Mouse (Mus musculus): ENCODE results near the gene Svep1. TPM values are rescaled to one million over a fixed set of nuclear protein-coding genes. Genes with fewer than 3 reads are reported as not detected.

The Svep1 gene
- polyA plus RNA-seq, 1 experiment from 2014 or later: 4.4 TPM

DNA sequence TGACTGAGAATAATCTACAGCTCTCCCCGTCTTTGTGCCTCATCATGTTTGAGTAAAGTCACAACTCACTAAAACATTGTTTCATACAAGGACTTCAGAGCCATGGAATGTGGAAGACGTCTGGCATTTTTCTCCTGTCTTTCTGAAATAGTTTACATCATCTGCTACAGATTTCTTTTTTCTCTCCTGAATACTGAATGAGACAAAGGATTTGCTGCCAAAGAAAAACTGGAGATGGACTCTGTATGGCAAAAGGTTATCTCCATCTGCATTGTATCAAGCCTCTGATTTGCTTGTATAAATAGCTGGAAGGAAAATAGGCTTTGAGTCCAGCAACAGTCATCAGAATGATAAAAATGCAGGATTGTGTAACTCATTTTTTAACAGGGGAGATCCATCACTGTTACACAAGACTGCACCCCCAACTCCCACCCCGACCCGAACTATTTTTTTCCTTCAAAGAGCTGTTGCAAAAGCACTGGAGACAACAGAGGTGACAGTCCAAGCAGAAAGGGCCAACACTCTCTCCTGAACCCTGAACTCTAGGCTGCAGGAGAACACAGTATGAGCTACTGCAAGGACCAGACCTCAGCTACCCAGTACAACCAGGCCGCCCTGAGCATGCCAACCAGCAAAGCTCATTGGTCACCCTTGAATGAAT, 21.8 kb downstream of the Svep1 start:
- no peaks in the 10 kb centered on the region for H3K36me3 ChIP-seq (ENCODE audit: control insufficient read depth, insufficient read depth, low read length)
- DNase-seq (ENCODE audit: low spot score) (no peak), ATAC-seq (ENCODE audit: low FRiP score) (no peak)
- H3K4me3 ChIP-seq (ENCODE audit: low read depth, low read length): no peak overlapping the region
- no peak overlapping the region for H3K9ac ChIP-seq (ENCODE audit: low read depth, low read length)
- no peaks in the 10 kb centered on the region for H3K27me3 ChIP-seq (ENCODE audit: control insufficient read depth, insufficient read depth, low read length)
- H3K27ac ChIP-seq (ENCODE audit: low read depth, low read length): no peak overlapping the region
- no peaks in the 10 kb centered on the region for H3K4me1 ChIP-seq (replicated peaks; ENCODE audit: control insufficient read depth, insufficient read depth, low read length)
- no peak overlapping the region for H3K4me2 ChIP-seq (replicated peaks; ENCODE audit: low read depth, low read length)
- no peaks in the 10 kb centered on the region for H3K9me3 ChIP-seq (ENCODE audit: control insufficient read depth, low read length)
- WGBS: 80% methylated on average over 5 of the region's 5 CpGs

DNA sequence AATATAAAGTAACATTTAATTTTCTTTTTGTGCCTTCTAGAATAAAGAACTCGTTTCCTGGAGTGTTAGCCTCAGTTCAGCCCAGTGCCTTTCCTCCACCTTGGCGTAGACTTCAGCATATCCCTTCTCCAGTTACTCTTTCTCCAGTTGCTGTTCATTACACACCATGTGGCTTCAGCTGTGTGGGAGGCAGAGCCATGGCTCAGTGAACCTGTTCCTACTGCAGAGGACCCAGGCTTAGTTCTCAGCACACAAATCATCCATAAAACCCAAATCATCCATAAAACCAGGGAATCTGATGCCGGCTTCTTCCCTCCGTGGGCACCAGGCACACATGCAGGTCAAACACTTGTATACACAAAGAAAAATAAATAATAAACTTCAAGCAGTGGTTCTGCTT, 22.8 kb downstream of the Svep1 start:
- Histone ChIP-seq H3K36me3 (ENCODE audit: control insufficient read depth, insufficient read depth, low read length) (no peaks in the 10 kb centered on the region), H3K9me3 (ENCODE audit: control insufficient read depth, low read length) (no peaks in the 10 kb centered on the region)
- WGBS: 91% methylated on average over 4 of the region's 4 CpGs

DNA sequence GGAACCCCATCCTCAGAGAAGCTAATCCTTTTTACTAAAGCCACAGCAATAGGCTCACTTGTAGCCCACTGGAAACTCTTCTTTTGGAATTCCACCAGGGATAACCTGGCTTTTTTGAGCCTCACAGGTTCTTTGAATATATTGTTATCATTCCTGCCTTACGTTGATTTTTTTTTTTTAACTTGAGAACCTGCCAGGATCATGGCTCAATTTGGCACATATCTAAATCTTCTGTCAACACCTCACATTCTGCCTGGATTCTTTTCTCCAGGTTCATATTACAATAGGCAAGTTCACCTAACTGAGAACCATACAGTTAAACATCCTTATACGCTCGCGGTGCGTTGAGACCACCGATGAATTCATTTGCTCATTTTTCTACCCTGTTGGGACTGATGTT, 28.2 kb downstream of the Svep1 start:
- H3K9me3 ChIP-seq (ENCODE audit: control insufficient read depth, low read length): no peaks in the 10 kb centered on the region
- DNase-seq (ENCODE audit: low spot score): no peak
- H3K4me1 ChIP-seq (replicated peaks; ENCODE audit: control insufficient read depth, insufficient read depth, low read length): no peaks in the 10 kb centered on the region
- no peak overlapping the region for H3K9ac ChIP-seq (ENCODE audit: low read depth, low read length)
- H3K4me2 ChIP-seq (replicated peaks; ENCODE audit: low read depth, low read length): no peak overlapping the region
- H3K4me3 ChIP-seq (ENCODE audit: low read depth, low read length): no peak overlapping the region
- no peaks in the 10 kb centered on the region for H3K27me3 ChIP-seq (ENCODE audit: control insufficient read depth, insufficient read depth, low read length)
- ATAC-seq (ENCODE audit: low FRiP score): no peak
- no peak overlapping the region for H3K27ac ChIP-seq (ENCODE audit: low read depth, low read length)
- H3K36me3 ChIP-seq (ENCODE audit: control insufficient read depth, insufficient read depth, low read length): no peaks in the 10 kb centered on the region
- 93% methylated on average over 6 of the region's 6 CpGs for WGBS

More for the DNA sequence above, 22.8 kb downstream of the Svep1 start:
- Histone ChIP-seq H3K9ac (ENCODE audit: low read depth, low read length) (no peak overlapping the region), H3K27ac (ENCODE audit: low read depth, low read length) (no peak overlapping the region), H3K4me1 (replicated peaks; ENCODE audit: control insufficient read depth, insufficient read depth, low read length) (no peaks in the 10 kb centered on the region), H3K27me3 (ENCODE audit: control insufficient read depth, insufficient read depth, low read length) (no peaks in the 10 kb centered on the region), H3K4me3 (ENCODE audit: low read depth, low read length) (no peak overlapping the region), H3K4me2 (replicated peaks; ENCODE audit: low read depth, low read length) (no peak overlapping the region)
- ATAC-seq (ENCODE audit: low FRiP score) (no peak), DNase-seq (ENCODE audit: low spot score) (no peak)

DNA sequence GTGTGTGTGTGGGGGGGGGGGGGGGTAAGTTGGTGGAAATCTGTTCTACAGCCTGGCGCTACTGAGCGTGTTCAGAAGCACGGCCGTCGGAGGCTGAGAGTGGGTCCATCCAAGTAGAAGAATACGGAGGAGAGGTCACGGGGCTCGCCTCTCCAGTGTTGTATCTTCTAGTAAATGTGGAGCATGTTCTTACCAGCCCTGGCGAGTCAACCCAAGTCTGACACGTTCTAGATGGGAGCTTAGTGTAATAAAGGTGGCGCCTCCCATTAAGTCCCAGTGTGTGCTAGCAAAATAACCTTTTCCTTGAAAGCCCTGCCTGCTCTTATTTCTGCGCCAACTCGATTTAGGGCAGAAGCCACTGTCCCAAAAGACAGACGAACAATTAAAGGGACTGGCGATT, 29.4 kb downstream of the Svep1 start:
- 92% methylated on average over 15 of the region's 15 CpGs for WGBS
- no peaks in the 10 kb centered on the region for H3K9me3 ChIP-seq (ENCODE audit: control insufficient read depth, low read length)

DNA sequence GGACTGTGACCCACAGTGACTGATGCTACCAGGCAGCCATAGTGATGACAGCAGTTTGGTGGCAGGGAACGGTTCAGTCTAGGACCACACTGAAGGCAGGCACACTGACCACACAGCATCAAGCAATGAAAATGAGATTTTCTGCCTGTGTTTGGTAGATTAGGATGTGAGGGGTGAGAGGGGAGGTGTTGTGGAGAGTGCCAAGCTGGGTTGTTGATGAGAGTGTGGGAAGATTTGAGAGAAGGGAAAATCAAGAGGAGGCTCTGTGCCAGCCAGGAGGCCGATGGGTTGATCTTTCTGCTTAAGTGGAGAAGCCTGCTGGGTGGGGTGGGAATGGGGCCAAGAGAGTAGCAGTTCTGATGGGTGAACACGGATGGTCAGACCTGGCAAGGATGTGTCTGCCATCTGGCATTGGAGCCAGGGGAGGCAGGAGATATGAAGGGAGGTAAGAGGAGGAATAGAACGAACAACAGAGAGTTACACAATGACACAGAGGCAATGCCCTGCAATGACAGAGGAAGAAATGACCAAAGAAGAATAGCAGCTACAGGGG, 32.1 kb downstream of the Svep1 start:
- DNase-seq (ENCODE audit: low spot score) (no peak), ATAC-seq (ENCODE audit: low FRiP score) (no peak)
- H3K27ac ChIP-seq (ENCODE audit: low read depth, low read length): no peak overlapping the region
- H3K4me2 ChIP-seq (replicated peaks; ENCODE audit: low read depth, low read length): no peak overlapping the region
- no peaks in the 10 kb centered on the region for H3K9me3 ChIP-seq (ENCODE audit: control insufficient read depth, low read length)
- no peaks in the 10 kb centered on the region for H3K36me3 ChIP-seq (ENCODE audit: control insufficient read depth, insufficient read depth, low read length)
- H3K4me1 ChIP-seq (replicated peaks; ENCODE audit: control insufficient read depth, insufficient read depth, low read length): no peaks in the 10 kb centered on the region
- 83% methylated on average over 4 of the region's 4 CpGs for WGBS
- no peaks in the 10 kb centered on the region for H3K27me3 ChIP-seq (ENCODE audit: control insufficient read depth, insufficient read depth, low read length)
- H3K4me3 ChIP-seq (ENCODE audit: low read depth, low read length): no peak overlapping the region
- H3K9ac ChIP-seq (ENCODE audit: low read depth, low read length): no peak overlapping the region

More for the DNA sequence above, 29.4 kb downstream of the Svep1 start:
- Histone ChIP-seq H3K36me3 (ENCODE audit: control insufficient read depth, insufficient read depth, low read length) (no peaks in the 10 kb centered on the region), H3K4me1 (replicated peaks; ENCODE audit: control insufficient read depth, insufficient read depth, low read length) (no peaks in the 10 kb centered on the region), H3K27ac (ENCODE audit: low read depth, low read length) (no peak overlapping the region), H3K4me2 (replicated peaks; ENCODE audit: low read depth, low read length) (no peak overlapping the region), H3K27me3 (ENCODE audit: control insufficient read depth, insufficient read depth, low read length) (no peaks in the 10 kb centered on the region), H3K9ac (ENCODE audit: low read depth, low read length) (no peak overlapping the region), H3K4me3 (ENCODE audit: low read depth, low read length) (no peak overlapping the region)
- no peak for ATAC-seq (ENCODE audit: low FRiP score)
- DNase-seq (ENCODE audit: low spot score): no peak

DNA sequence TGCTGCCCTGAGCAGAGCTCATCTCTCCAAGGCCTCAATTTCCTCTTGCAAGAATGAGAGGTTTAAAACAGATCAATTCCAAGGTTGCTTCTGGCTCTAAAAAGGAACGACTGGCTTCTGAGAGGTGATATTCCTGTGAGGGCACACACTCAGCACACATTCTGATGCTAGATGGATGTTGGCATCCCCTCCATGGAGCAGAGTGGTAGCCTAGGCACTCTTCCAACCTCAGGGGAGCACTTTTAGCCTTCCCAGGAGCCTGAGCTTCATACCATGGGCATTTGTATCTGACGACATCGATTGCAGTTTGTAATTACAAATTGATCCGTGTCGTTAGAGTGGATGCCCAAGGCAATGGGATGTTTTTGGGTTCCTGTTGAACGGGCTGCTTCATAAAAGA, 33.3 kb downstream of the Svep1 start:
- Histone ChIP-seq H3K9ac (ENCODE audit: low read depth, low read length) (no peak overlapping the region), H3K4me2 (replicated peaks; ENCODE audit: low read depth, low read length) (no peak overlapping the region), H3K36me3 (ENCODE audit: control insufficient read depth, insufficient read depth, low read length) (no peaks in the 10 kb centered on the region), H3K4me3 (ENCODE audit: low read depth, low read length) (no peak overlapping the region), H3K27me3 (ENCODE audit: control insufficient read depth, insufficient read depth, low read length) (no peaks in the 10 kb centered on the region), H3K4me1 (replicated peaks; ENCODE audit: control insufficient read depth, insufficient read depth, low read length) (no peaks in the 10 kb centered on the region), H3K27ac (ENCODE audit: low read depth, low read length) (no peak overlapping the region), H3K9me3 (ENCODE audit: control insufficient read depth, low read length) (no peaks in the 10 kb centered on the region)
- ATAC-seq (ENCODE audit: low FRiP score): no peak
- DNase-seq (ENCODE audit: low spot score): no peak
- WGBS: 87% methylated on average over 6 of the region's 6 CpGs

DNA sequence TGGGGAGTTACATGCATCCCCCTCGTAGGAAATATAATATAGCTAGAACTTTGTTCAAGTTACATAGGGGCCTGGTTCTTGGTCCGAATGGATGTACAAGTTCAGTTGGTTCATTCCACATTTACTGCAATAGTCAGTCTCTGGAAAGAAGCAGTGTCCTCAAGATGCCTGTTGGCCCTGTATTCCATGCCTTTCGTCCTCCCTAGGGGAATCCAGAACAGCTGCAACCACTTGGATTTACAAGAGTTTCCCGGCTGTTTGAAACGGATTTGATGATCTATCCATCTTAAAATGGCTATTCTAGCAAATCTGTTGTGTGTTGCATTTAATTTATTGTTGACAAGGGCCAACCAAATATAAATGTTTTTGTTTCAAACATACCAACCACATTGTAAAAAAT, 36.2 kb downstream of the Svep1 start:
- ATAC-seq (ENCODE audit: low FRiP score): no peak
- WGBS: 74% methylated on average over 5 of the region's 5 CpGs

DNA sequence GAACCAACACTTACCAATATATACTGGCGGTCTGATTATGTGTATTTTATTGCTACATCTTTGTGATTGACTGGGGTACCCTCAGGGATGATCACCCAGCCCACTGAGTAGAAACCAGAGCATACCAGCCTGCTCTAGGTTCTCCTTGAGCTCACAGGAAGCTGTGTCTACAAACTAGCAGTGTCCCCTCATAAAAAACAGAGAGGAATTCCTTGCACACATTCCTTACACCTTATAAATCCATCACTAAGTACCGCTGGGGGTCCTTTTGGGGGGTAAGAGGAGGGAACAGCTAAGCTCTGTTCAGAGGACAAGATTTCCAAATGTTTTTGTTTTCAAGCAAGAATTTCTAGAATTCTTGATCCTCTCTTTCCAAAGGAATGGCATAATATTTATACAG, 36.7 kb downstream of the Svep1 start:
- Histone ChIP-seq H3K36me3 (ENCODE audit: control insufficient read depth, insufficient read depth, low read length) (no peaks in the 10 kb centered on the region), H3K27me3 (ENCODE audit: control insufficient read depth, insufficient read depth, low read length) (no peaks in the 10 kb centered on the region), H3K9ac (ENCODE audit: low read depth, low read length) (no peak overlapping the region), H3K4me3 (ENCODE audit: low read depth, low read length) (no peak overlapping the region), H3K9me3 (ENCODE audit: control insufficient read depth, low read length) (no peaks in the 10 kb centered on the region), H3K4me1 (replicated peaks; ENCODE audit: control insufficient read depth, insufficient read depth, low read length) (no peaks in the 10 kb centered on the region), H3K27ac (ENCODE audit: low read depth, low read length) (no peak overlapping the region), H3K4me2 (replicated peaks; ENCODE audit: low read depth, low read length) (no peak overlapping the region)
- ATAC-seq (ENCODE audit: low FRiP score): no peak
- DNase-seq (ENCODE audit: low spot score): no peak
- WGBS: 81% methylated on average over 2 of the region's 2 CpGs

More for the DNA sequence above, 36.2 kb downstream of the Svep1 start:
- no peak for DNase-seq (ENCODE audit: low spot score)
- H3K27me3 ChIP-seq (ENCODE audit: control insufficient read depth, insufficient read depth, low read length): no peaks in the 10 kb centered on the region
- H3K9ac ChIP-seq (ENCODE audit: low read depth, low read length): no peak overlapping the region
- H3K27ac ChIP-seq (ENCODE audit: low read depth, low read length): no peak overlapping the region
- no peaks in the 10 kb centered on the region for H3K9me3 ChIP-seq (ENCODE audit: control insufficient read depth, low read length)
- H3K4me3 ChIP-seq (ENCODE audit: low read depth, low read length): no peak overlapping the region
- H3K4me1 ChIP-seq (replicated peaks; ENCODE audit: control insufficient read depth, insufficient read depth, low read length): no peaks in the 10 kb centered on the region
- no peaks in the 10 kb centered on the region for H3K36me3 ChIP-seq (ENCODE audit: control insufficient read depth, insufficient read depth, low read length)
- no peak overlapping the region for H3K4me2 ChIP-seq (replicated peaks; ENCODE audit: low read depth, low read length)

DNA sequence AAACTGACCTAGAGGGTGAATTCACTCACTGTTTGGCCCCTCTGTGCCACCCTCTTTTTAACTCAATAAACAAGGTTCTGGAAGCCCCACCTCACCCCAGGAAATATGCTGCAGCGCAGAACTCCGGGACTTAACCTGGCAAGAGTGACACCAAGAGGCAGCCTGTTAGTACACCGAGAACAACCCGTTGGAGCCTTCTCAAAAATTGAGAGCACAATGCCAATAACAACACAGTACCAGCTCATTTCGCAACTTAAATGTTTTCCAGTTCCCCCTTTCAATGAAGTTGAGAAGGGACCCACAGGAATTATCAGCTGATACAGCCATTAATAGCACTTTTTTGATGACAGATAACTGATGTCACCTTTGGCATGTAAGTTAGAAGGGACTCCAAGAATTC, 38.3 kb downstream of the Svep1 start:
- Histone ChIP-seq H3K9ac (ENCODE audit: low read depth, low read length) (no peak overlapping the region), H3K9me3 (ENCODE audit: control insufficient read depth, low read length) (no peaks in the 10 kb centered on the region), H3K27me3 (ENCODE audit: control insufficient read depth, insufficient read depth, low read length) (no peaks in the 10 kb centered on the region), H3K4me1 (replicated peaks; ENCODE audit: control insufficient read depth, insufficient read depth, low read length) (no peaks in the 10 kb centered on the region), H3K36me3 (ENCODE audit: control insufficient read depth, insufficient read depth, low read length) (no peaks in the 10 kb centered on the region), H3K27ac (ENCODE audit: low read depth, low read length) (no peak overlapping the region), H3K4me2 (replicated peaks; ENCODE audit: low read depth, low read length) (no peak overlapping the region), H3K4me3 (ENCODE audit: low read depth, low read length) (no peak overlapping the region)
- WGBS: 88% methylated on average over 5 of the region's 5 CpGs
- DNase-seq (ENCODE audit: low spot score): no peak
- ATAC-seq (ENCODE audit: low FRiP score): no peak
